Mouse (Mus musculus) left cerebral cortex, adult 2 months (tissue): ENCODE results near the gene Ghr. TPM values are rescaled to one million over a fixed set of nuclear protein-coding genes. Genes with fewer than 3 reads are reported as not detected.

Experiments used
- DNase-seq, 2 experiments: peaks; one replicate each; pipeline ENCODE4 v3.0.0; 2021 to 2022; ENCODE audit warnings: low spot score in 2 of 2, mixed read lengths in 1 of 2; ENCODE audit errors: extremely low spot score in 1 of 2
- H3K27ac ChIP-seq: fragments of 200-600 bp; 2 replicates; pipeline ENCODE4 v1.8.1; 2022
- H3K4me3 ChIP-seq: fragments of 200-600 bp; 2 replicates; pipeline ENCODE4 v1.8.1; 2022
- CTCF ChIP-seq: fragments of 200-600 bp; IDR thresholded peaks from 2 replicates; pipeline ENCODE4 v1.8.1; 2022; ENCODE audit warnings: antibody characterized with exemption, mild to moderate bottlenecking, moderate library complexity
- intact Hi-C: fragments of 180-260 bp; cut with DNase I; formaldehyde crosslinking; loops from one replicate; pipeline ENCODE4 v1.15.1; 2025
- total RNA-seq, 2 experiments: library from RNA; stranded (reverse); gene quantifications; 2 replicates each; pipeline ENCODE4 v1.2.3; 2021

The Ghr gene
- total RNA-seq, 2 experiments from 2014 or later = 12.2 to 14.0 TPM

DNA sequence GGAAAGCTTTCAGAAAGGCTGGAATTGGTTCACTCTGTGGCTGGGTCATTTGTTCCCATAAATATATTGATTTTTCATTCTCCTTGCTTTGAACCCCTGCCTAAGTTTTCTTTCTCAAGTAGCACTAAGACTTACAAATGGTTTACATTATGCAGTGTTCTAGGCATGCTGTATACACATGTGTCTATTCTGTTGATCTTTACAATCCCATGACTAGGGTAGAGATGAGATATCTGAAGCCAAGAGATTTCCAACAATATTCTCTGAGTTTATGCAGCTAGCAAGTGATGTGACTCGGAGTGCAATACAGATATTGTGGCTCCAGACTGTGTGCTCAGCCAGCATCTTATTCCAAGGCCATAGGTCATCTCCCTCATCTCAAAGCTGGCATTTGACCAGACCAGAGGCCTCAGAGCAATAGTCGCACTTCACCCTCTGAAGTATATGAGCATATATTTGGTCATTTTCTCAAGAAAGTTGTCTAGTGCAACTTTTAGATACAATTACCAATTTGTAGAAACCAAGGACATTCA is 71.6 kb downstream of the Ghr start:
- intact Hi-C loops = no loop called here
- Histone ChIP-seq H3K4me3 (no peak overlapping the region), H3K27ac (no peak overlapping the region)
- TF ChIP-seq CTCF = no peak
- DNase-seq = no peak

- no peak overlapping the region for H3K27ac ChIP-seq
- H3K4me3 ChIP-seq = no peak overlapping the region
- no peak for DNase-seq
- TF ChIP-seq CTCF = no peak
- intact Hi-C loops = no loop called here
Measured at GRCm38 (mm10) chr15:3509089-3509488, 74.2 kb downstream of the Ghr start.

DNA sequence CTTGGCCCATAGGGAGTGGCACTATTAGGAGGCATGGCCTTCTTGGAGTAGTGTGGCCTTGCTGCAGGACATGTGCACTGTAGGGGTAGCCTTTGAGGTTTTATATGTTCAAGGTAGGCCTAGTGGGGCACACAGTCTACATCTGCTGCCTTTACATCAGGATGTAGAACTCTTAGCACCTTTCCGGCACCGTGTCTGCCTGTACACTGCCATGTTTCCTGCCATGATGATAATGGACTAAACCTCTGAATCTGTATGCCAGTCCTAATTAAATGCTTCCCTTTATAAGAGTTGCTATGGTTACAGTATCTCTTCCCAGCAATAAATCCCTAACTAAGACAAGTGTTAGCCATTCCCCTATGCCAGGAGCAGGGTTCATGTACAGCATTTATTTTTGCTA is 76.0 kb downstream of the Ghr start:
- no peak for TF ChIP-seq CTCF
- Histone ChIP-seq H3K27ac (no peak overlapping the region), H3K4me3 (no peak overlapping the region)
- DNase-seq = no peak
- intact Hi-C loops = no loop called here

DNA sequence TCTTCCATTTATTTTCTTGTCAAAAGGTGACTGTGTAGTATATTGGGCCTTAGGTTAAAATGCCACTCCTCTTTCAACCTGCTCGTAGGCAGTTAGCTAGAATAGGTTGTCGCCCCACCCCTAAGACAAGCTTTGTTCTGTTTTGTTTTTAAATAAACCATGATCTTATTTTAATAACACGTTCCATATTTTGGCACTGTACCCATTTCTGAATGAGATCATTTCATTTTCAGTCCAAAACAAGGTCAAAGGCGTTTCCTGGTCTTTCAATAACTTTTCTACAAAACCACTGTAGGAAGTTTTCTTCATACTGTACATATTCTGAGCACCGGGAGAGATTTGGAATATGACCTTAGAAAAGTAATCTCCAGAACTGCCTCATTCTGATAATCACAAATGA is 78.6 kb downstream of the Ghr start:
- H3K4me3 ChIP-seq = no peak overlapping the region
- TF ChIP-seq CTCF = no peak
- no peak overlapping the region for H3K27ac ChIP-seq
- intact Hi-C loops = no loop called here
- no peak for DNase-seq

DNA sequence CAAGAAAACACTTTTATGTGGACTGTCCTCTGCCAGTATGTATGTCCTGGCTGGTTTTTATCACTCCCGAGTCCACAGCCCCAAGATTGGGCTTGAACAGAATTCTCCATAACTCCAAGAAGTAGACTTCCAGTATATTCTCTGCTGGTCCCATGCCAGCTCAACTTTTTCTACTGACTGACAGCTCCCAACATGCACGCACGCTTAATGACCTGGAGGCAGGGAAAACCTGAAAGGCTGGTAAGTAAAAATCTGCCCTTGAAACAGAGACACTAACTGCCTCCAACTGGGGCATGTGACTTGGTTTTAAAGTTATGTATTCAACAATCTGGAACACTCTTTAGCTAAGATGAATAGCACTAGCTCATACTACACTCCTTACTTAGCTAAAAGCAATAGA is 81.6 kb downstream of the Ghr start:
- intact Hi-C loops = no loop called here
- TF ChIP-seq CTCF = no peak
- no peak for DNase-seq
- Histone ChIP-seq H3K27ac (no peak overlapping the region), H3K4me3 (no peak overlapping the region)

DNA sequence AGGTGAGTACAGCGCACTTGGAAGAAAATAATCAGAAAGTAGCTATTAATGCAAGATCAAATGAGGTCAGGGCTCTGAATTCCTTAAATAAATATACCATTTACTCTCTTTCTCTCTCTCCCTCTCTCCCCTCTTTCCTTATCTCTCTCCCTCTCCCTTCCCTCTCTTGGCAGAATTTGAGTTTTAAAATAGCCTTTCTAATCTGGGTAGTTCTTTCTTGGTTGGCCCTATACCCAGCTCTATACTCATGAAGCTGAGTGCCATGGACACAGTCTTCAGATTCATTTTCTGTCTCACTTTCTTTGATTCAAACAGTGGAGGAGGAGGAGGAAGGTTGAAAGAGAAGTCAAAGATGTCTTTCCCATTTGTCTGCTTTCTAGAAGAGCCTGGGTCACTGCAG is 84.3 kb downstream of the Ghr start:
- H3K27ac ChIP-seq = no peak overlapping the region
- H3K4me3 ChIP-seq = no peak overlapping the region
- TF ChIP-seq CTCF = no peak
- intact Hi-C loops = no loop called here
- no peak for DNase-seq

GRCm38 (mm10) chr15:3497946-3498580 is 85.2 kb downstream of the Ghr start:
- TF ChIP-seq CTCF = no peak; the same call in 1 of the 2 replicates
- intact Hi-C loops = no loop called here
- Histone ChIP-seq H3K4me3 (no peak overlapping the region), H3K27ac (no peak overlapping the region)
- no peak for DNase-seq

- no peak overlapping the region for H3K4me3 ChIP-seq
- intact Hi-C loops = no loop called here
- DNase-seq = no peak
- TF ChIP-seq CTCF = no peak
- H3K27ac ChIP-seq = no peak overlapping the region
Measured at GRCm38 (mm10) chr15:3490868-3491267, 92.4 kb downstream of the Ghr start.

DNA sequence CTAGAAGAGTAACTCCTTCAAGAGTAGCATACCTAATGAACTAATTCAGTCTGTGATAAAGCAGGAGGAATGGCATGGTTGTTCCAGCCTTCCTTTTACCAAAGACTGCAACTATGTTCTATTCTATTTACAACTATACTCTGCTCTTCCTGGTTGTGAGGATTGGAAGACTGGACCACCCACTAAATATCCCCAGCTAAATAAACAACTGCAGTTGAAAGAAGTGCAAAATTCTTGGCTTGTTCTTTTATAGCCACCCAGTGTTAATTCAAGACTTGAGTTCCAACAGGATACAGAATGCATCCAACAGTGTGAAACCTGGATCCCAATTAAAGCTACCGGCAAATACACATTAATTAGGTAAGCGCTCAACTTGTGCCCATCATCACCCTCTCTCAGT is 93.3 kb downstream of the Ghr start:
- no peak for TF ChIP-seq CTCF
- Histone ChIP-seq H3K27ac (no peak overlapping the region), H3K4me3 (no peak overlapping the region)
- intact Hi-C loops = no loop called here
- DNase-seq = no peak

- intact Hi-C loops = no loop called here
- no peak for TF ChIP-seq CTCF
- no peak overlapping the region for H3K27ac ChIP-seq
- no peak for DNase-seq
- H3K4me3 ChIP-seq = no peak overlapping the region
Measured at GRCm38 (mm10) chr15:3489180-3489579, 94.1 kb downstream of the Ghr start.

GRCm38 (mm10) chr15:3488601-3489000 is 94.7 kb downstream of the Ghr start:
- intact Hi-C loops = no loop called here
- no peak overlapping the region for H3K4me3 ChIP-seq
- no peak for TF ChIP-seq CTCF
- no peak overlapping the region for H3K27ac ChIP-seq
- no peak for DNase-seq

- no peak for TF ChIP-seq CTCF
- intact Hi-C loops = no loop called here
- no peak overlapping the region for H3K27ac ChIP-seq
- no peak for DNase-seq
- no peak overlapping the region for H3K4me3 ChIP-seq
Measured at GRCm38 (mm10) chr15:3486691-3487090, 96.6 kb downstream of the Ghr start.

DNA sequence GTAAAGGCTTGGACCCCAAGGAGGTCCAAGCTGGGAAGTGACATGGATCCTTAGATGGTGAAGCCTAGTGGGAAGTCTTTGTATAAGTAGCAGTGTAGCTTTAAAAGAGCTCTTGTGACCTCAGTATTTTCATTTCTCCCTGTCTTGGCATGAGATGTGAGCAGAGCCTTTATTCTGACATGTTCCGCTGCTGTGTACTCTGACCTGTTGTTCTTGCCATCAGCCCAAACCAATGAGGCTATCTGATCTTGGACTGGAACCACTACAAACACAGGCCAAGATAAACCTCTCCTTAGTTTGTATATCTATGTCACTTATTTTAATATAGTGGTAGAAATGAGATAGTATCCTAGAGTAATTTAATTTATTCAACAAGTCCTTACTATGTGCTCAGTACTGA is 97.9 kb downstream of the Ghr start:
- Histone ChIP-seq H3K27ac (no peak overlapping the region), H3K4me3 (no peak overlapping the region)
- DNase-seq = no peak
- no peak for TF ChIP-seq CTCF
- intact Hi-C loops = no loop called here
